Mouse (Mus musculus) E14TG2a.4 (cell line): ENCODE results near the gene Ttpal.

Source experiments
- CTCF ChIP-seq: conservative IDR thresholded peaks from 2 replicates; pipeline ENCODE4 v1.5.1; 2014; ENCODE audit warnings: low read length
- NANOG ChIP-seq: IDR thresholded peaks from 2 replicates; pipeline ENCODE4 v1.6.1; 2014; ENCODE audit warnings: borderline replicate concordance, low read length, mixed read lengths
- POU5F1 ChIP-seq: IDR thresholded peaks from 2 replicates; pipeline ENCODE4 v1.6.1; 2014; ENCODE audit warnings: low read length, borderline replicate concordance

DNA sequence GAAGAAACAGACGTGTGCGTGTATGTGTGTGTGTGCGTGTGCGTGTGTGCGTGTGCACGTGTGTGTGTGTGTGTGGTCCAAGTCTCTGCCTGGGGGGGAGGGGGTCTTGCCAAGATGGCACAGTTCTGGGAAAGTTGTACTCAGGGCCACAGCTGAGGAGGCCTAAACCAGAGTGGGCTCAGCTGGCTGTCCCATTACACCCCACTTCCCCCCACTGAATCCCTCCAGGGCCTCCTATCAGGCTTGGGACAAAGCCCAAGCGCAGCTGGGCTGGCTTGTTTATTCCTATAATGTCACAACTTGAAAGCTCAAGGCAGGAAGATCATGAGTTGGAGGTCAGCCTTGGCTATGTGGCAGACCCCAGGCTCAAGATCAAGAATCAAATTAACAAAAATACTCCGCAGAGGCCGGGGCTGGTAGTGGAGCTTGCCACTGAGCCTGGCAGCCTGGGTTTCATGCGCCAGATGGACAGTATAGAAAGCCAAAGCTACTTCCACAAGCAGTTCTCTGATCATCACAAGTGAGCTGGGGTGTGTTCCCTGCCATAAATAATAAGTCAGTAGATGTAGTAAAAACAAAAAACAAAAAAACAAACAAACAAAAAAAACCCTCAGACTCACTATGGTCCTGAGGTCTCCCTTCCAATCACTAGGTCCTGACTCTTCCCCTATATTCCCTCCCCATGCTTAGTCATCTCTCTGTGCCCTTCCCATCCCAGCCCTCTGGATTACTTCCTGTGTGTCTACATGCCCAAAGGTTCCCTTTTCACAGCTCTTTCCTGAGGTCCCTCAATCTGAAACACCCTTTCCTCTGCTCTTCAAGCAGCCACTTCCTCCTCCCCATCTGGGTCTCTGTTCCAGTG, 18.7 kb upstream of the Ttpal start:
- no peak for TF ChIP-seq CTCF
- TF ChIP-seq POU5F1: no peak
- TF ChIP-seq NANOG: no peak
